Mouse (Mus musculus) R1 (cell line): ENCODE data around the gene 4930513O06Rik.

Source experiments
- DNase-seq: peaks from one replicate; pipeline ENCODE4 v3.0.0-alpha.2; 2018; ENCODE audit warnings: low read depth, low spot score

Gene 4930513O06Rik

GRCm38 (mm10) chrX:139085943-139086342 is at the start of gene 4930513O06Rik:
Gene 4930513O06Rik, plus strand, starts transcription at chrX:139086243.
- DNase-seq = no peak

DNA sequence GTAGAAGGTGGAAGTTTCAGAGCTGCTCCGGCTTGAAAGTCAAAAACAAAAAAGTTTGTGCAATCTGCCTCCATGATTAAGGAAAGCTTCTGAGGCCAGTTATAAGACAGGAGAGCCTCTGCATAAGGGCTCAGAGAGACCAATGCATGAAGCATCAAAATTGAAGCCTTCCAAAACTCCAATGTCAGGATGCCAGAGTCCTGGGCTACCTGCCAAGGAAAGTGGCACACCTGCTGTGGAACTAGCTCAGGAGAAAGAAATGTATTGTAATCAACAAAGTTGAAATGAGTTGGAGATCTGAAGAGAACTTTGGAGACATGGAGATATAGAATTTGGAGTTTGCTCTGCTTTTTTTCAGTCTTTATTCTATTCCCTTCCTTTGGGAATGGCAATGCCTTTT is 48.4 kb upstream of the 4930513O06Rik start:
- DNase-seq = no peak

DNA sequence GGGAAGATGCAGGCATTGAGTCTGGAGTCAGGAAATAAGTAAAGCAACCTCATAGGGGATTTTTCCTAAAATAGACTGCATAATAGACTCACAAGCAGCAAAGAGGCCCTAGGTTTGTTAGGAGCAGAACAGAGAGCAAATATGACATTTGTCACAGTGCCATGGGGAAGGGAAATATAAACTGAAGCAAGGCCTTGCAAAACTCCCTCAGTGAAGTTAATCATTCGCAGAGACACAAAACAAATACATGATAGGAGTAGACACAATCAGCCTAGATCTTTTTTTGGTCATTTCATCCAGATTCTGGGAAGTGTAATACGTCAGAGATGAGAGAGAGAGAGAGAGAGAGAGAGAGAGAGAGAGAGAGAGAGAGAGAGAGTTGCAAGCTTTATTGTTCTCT is 46.7 kb upstream of the 4930513O06Rik start:
- DNase-seq = no peak

GRCm38 (mm10) chrX:139041148-139041547 is 44.9 kb upstream of the 4930513O06Rik start:
- no peak for DNase-seq

DNA sequence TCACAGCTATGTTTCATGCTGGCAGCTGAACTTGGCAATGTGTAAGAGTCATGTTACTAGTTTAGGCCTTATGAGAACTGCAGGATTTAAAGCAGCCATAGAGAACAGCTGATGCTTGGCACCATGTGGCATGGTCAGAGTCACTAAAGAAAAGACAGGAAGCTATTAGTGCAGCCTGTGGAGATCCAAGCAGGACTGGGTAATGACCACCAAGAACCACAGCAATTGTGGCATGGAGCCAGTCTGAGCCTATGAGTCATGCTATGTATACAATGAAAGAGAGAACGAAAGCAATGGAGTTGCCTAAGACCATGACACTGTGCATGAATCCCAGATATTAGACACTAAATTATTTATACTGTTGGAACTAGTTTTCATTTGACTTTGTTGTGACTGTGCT is 34.1 kb upstream of the 4930513O06Rik start:
- DNase-seq = no peak

GRCm38 (mm10) chrX:139053149-139053548 is 32.9 kb upstream of the 4930513O06Rik start:
- no peak for DNase-seq

DNA sequence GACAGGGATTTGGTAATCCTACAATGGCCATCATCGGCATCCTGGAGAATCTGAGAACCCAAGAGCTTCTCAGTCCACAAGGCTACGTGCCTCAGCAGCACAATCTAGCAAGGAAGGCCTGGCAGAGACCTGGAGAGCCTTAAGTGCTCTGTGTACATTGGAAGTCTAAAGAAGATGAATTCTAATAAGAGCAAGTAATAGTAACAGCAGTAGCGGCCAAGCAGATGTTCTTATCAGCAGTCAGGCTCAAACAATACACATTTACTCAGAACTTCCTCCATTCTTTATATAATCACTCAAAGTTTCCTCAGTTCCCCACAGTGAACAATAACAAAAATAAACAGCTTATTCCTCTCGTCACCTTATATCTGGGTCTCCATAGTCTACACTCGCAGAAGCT is 22.0 kb upstream of the 4930513O06Rik start:
- DNase-seq = no peak

GRCm38 (mm10) chrX:139078493-139078892 is 7.5 kb upstream of the 4930513O06Rik start:
- no peak for DNase-seq

DNA sequence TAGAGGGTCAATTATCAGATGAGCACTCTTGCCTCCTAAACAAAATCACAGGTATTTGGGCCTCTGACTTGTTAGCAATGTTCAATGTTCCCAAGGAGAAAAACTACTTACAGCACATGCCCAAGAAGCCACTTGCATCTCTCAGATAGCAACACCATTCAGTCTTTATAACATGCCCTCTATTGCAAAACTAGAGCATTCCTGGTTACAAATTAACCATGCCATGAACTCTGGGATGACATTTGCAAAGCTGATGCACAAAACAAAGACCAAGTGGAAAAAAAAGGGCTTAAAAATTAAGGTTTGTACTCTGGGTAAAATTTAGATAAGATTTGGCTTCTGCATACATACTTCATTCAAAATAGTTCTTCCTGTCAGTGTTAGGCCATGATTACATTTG is 966 bp upstream of the 4930513O06Rik start, which contains the start of gene Serpina7:
Gene Serpina7, minus strand, starts transcription at position 160 of the 400 bp plus-strand sequence.
- no peak for DNase-seq

DNA sequence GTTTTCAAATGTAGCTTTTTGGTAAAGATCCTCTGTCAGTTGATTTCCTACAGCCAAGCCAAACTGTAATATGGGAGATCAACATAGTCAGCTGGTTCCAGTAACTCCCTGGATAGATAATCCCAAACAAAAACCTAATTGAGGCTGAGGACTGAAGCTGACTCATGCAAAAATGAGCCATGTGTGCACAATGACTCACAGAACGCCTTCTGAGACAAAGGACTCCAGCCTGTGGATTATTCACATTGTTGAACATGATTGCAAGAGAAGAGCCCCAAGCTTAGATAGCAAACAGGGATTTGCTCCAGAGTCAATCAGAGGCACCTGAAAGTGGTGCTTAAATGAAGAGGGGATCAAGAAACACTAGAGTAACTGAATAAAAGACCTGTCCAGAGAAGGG is 11.2 kb downstream of the 4930513O06Rik start:
- no peak for DNase-seq

DNA sequence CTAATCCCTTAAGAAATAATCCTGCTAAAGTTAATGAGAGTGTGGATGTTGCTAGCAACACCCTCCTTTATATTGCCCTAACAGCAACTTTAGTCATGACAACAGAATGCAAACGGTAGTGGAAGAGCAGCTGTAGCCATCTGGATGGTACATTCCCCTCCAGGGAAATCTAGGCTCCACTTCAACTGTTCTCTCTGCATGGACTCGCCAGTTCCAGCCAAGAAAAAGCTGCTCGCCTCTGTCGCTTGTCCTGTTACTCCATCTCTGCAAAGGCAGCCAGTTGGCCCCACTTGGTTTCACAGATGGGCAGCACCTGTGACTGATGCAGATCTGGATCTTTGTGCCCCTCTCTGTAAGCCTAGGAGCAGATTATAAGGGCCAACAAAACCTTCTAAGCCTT is 48.0 kb downstream of the 4930513O06Rik start:
- DNase-seq = no peak
